Mouse (Mus musculus) heart, postnatal 0 days (tissue): ENCODE data around the gene Enox1.

Source experiments
- CTCF ChIP-seq: IDR thresholded peaks from 2 replicates; pipeline ENCODE4 v1.5.1; 2016; ENCODE audit warnings: antibody characterized with exemption, control low read depth, low read depth
- EP300 ChIP-seq: IDR thresholded peaks from 2 replicates; pipeline ENCODE4 v1.6.1; 2016; ENCODE audit warnings: antibody characterized with exemption, low read depth

- TF ChIP-seq CTCF (no peak), EP300 (no peak)
These were observed 229.1 kb downstream of the Enox1 start for GRCm38 (mm10) chr14:77385621-77386020.
